Mouse (Mus musculus) heart, embryonic 14.5 days (tissue): ENCODE results near the gene Il17rd. TPM values are rescaled to one million over a fixed set of nuclear protein-coding genes. Genes with fewer than 3 reads are reported as not detected.

Experiments used
- ATAC-seq: fragments of 200-750 bp; cut with Nextera tagmentation; 2 replicates; pipeline ENCODE4 v1.8.0; 2017; ENCODE audit warnings: low read depth, moderate TSS enrichment; ENCODE audit not compliant: insufficient number of reproducible peaks, insufficient read depth, low FRiP score
- H3K27ac ChIP-seq, 2 experiments: fragments of 200-500 bp in 1 of 2; fragments of 300-500 bp in 1 of 2; sonication (generic) in 1 of 2; replicated peaks in 1 of 2; 2 replicates each; pipeline ENCODE4 v1.5.1; 2012 to 2014; ENCODE audit warnings: low read depth in 2 of 2, low read length in 2 of 2, control low read depth in 1 of 2, mild to moderate bottlenecking in 1 of 2, mixed read lengths in 1 of 2; ENCODE audit not compliant: control insufficient read depth in 1 of 2, insufficient read depth in 1 of 2
- H3K27me3 ChIP-seq: fragments of 300-500 bp; sonication (generic); 2 replicates; pipeline ENCODE4 v1.6.1; 2014; ENCODE audit warnings: mild to moderate bottlenecking, low read length, control low read depth; ENCODE audit not compliant: control insufficient read depth, insufficient read depth
- H3K36me3 ChIP-seq: fragments of 300-500 bp; sonication (generic); 2 replicates; pipeline ENCODE4 v1.6.1; 2014; ENCODE audit warnings: mild to moderate bottlenecking, control low read depth, low read length, mixed read lengths; ENCODE audit not compliant: control insufficient read depth, insufficient read depth
- H3K4me1 ChIP-seq, 2 experiments: fragments of 200-500 bp in 1 of 2; fragments of 300-500 bp in 1 of 2; sonication (generic) in 1 of 2; 2 replicates each; pipeline ENCODE4 v1.6.1; 2012 to 2014; ENCODE audit warnings: low read length in 2 of 2, control low read depth in 1 of 2, mixed read lengths in 1 of 2; ENCODE audit not compliant: control insufficient read depth in 2 of 2, insufficient read depth in 2 of 2
- H3K4me2 ChIP-seq: fragments of 300-500 bp; sonication (generic); 2 replicates; pipeline ENCODE4 v1.6.1; 2014; ENCODE audit warnings: mild to moderate bottlenecking, low read length
- H3K4me3 ChIP-seq, 2 experiments: fragments of 200-500 bp in 1 of 2; fragments of 300-500 bp in 1 of 2; sonication (generic) in 1 of 2; 2 replicates each; pipeline ENCODE4 v1.5.1; 2012 to 2014; ENCODE audit warnings: low read length in 2 of 2, mild to moderate bottlenecking in 2 of 2, control low read depth in 1 of 2, low read depth in 1 of 2, moderate library complexity in 1 of 2; ENCODE audit not compliant: control insufficient read depth in 1 of 2, insufficient read depth in 1 of 2
- H3K9ac ChIP-seq: fragments of 300-500 bp; sonication (generic); 2 replicates; pipeline ENCODE4 v1.6.1; 2014; ENCODE audit warnings: mild to moderate bottlenecking, low read length
- H3K9me3 ChIP-seq: fragments of 300-500 bp; sonication (generic); 2 replicates; pipeline ENCODE4 v1.6.1; 2016; ENCODE audit warnings: low read length, control low read depth; ENCODE audit not compliant: control insufficient read depth
- WGBS: fragments of 180-500 bp; shearing (Covaris S2); extraction: QIAGEN DNeasy Blood & Tissue Kit; methylation state at CpG from one replicate; pipeline ENCODE4 v1.1.7; 2014; 5-methylcytosine and 5-hydroxymethylcytosine counted together
- polyA plus RNA-seq: library from polyadenylated mRNA; unstranded; fragments of >200 nt; fragmentation: Nextera tagmentation; extraction: Ambion mirVana; gene quantifications from 2 replicates; pipeline ENCODE4 v1.2.1, GENCODE M21; 2014

The Il17rd gene
- polyA plus RNA-seq, 1 experiment from 2014 or later: 1.5 TPM

DNA sequence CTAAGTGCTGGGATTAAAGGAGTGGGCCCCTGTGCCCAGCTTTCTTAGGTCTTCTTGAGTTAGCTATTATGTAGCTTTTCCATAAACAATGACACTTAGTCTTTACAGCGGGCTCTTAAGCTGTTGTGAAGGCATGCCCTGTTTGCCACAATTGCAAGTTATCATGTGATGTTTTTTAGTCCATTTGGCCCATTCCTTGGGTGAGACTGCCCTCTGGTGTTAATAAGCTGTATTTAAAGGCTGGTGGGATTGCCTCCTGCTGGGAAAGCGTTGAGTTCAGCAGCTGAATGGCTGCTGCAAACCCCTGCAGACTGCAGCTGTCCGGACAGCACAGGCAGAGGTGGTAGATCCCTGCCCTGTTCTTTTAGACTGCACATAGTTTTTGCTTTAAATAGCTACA, 58.0 kb downstream of the Il17rd start:
- Histone ChIP-seq H3K9ac (no peak overlapping the region), H3K36me3 (peaks cover 24% of the 10 kb centered on the region), H3K4me2 (no peak overlapping the region), H3K4me1 (no peaks in the 10 kb centered on the region), H3K27me3 (no peaks in the 10 kb centered on the region), H3K4me3 (no peak overlapping the region), H3K27ac (no peak overlapping the region), H3K9me3 (no peaks in the 10 kb centered on the region)
- ATAC-seq: no peak
- WGBS: 26% methylated on average over 3 of the region's 3 CpGs

DNA sequence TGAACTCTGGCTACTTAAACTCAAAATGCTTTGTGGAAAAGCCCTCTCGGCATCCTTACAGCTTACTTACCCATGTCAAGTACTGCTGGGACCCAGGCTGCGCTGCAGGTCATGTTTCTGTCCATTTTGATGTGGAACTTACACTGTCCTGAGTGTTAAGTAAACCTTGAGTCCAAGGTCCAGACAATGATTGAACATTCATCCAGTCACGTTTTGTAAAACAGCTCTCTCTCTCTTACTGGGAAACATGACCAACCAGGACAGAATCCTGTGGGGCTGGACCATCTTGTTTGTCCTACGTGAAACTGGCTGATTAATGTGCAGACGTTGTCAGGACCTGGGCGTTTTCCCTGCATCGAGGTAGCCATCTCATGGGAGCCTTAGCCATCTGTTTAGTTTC, 63.0 kb downstream of the Il17rd start:
- peaks cover 19% of the 10 kb centered on the region for H3K36me3 ChIP-seq
- no peak for ATAC-seq
- no peak overlapping the region for H3K9ac ChIP-seq
- H3K27ac ChIP-seq: no peak overlapping the region
- H3K27me3 ChIP-seq: no peaks in the 10 kb centered on the region
- peaks cover 5 to 6% of the 10 kb centered on the region in 2 experiments; a peak in 2 of 4 replicates for H3K4me1 ChIP-seq
- WGBS: 50% methylated on average over 7 of the region's 7 CpGs
- no peak overlapping the region for H3K4me3 ChIP-seq
- H3K9me3 ChIP-seq: no peaks in the 10 kb centered on the region
- H3K4me2 ChIP-seq: no peak overlapping the region

- no peak overlapping the region for H3K4me3 ChIP-seq
- H3K9me3 ChIP-seq: no peaks in the 10 kb centered on the region
- no peak for ATAC-seq
- H3K4me2 ChIP-seq: no peak overlapping the region
- H3K4me1 ChIP-seq: peaks cover 5 to 6% of the 10 kb centered on the region in 2 experiments; a peak in 2 of 4 replicates
- H3K27ac ChIP-seq: no peak overlapping the region
- 68% methylated on average over 6 of the region's 6 CpGs for WGBS
- H3K36me3 ChIP-seq: peaks cover 19% of the 10 kb centered on the region
- H3K9ac ChIP-seq: no peak overlapping the region
- no peaks in the 10 kb centered on the region for H3K27me3 ChIP-seq
These were observed 64.0 kb downstream of the Il17rd start for GRCm38 (mm10) chr14:27102720-27103119.

GRCm38 (mm10) chr14:27105731-27106457, 67.2 kb downstream of the Il17rd start:
- peaks cover 4% of the 10 kb centered on the region; the same call in 1 of the 2 replicates for H3K36me3 ChIP-seq
- no peak overlapping the region for H3K4me3 ChIP-seq
- peaks cover 7 to 12% of the 10 kb centered on the region in 2 experiments; a peak in 3 of 4 replicates for H3K4me1 ChIP-seq
- no peaks in the 10 kb centered on the region for H3K9me3 ChIP-seq
- WGBS: 65% methylated on average over 12 of the region's 12 CpGs
- ATAC-seq: no peak
- H3K4me2 ChIP-seq: no peak overlapping the region
- H3K27ac ChIP-seq: no peak overlapping the region
- no peak overlapping the region for H3K9ac ChIP-seq
- H3K27me3 ChIP-seq: no peaks in the 10 kb centered on the region

DNA sequence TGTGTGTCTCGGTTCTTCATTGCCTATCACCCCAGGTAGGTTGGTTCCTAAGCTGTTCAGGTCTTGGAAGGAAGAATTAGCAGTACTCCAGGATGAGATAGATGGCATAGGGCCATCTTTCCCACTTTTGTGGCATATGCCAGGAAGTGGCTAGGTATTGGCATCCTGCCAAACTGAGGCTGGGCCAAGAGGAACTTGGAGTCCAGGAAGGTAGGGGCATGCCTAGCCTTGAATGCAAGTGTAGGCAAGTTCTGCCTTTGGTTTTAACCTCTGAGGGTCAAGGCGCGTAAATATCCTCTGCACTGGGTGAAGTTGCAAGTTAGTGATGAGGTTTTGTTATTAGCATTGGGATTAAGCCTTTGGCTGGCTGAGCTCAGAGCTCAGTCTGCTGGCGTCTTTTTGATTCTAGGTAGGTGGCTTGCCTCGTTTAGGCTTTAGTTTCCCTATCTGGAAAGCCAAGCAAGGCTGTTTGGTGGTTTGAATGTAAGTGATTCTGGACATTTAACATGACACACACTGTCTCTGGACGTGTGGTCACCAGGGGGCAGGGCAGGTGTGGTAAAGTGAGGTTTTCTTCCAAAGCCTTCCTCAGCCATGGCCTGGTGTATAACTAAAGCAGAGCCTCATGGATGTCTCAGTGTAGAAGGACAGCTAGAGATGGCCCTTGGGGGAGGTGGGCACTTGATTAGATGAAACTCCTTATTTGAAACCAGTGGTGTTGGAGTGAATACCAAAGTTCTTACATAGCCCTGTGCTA, 70.2 kb downstream of the Il17rd start:
- no peaks in the 10 kb centered on the region for H3K27me3 ChIP-seq

GRCm38 (mm10) chr14:27114362-27115274, 75.9 kb downstream of the Il17rd start, which contains the start of gene Arhgef3:
Arhgef3 (plus strand) TSS chr14:27114899.
- Histone ChIP-seq H3K4me2 (peak within 1 kb of the TSS; percentile 93), H3K4me1 (peaks cover 2 to 12% of the 10 kb centered on the region in 2 experiments; a peak in 3 of 4 replicates), H3K27me3 (no peaks in the 10 kb centered on the region), H3K9me3 (no peaks in the 10 kb centered on the region), H3K4me3 (peak within 1 kb of the TSS; percentile 59 to 87), H3K27ac (0 out of 4 replicates have a peak within 1 kb of the TSS, but pooled peaks of 1 of the 2 experiments have one; percentile 15), H3K9ac (peak within 1 kb of the TSS; percentile 68), H3K36me3 (no peaks in the 10 kb centered on the region)
- under 1% methylated on average over 58 of the region's 58 CpGs for WGBS
- ATAC-seq: peak; percentile 80

More for the DNA sequence above, 70.2 kb downstream of the Il17rd start:
- no peak for ATAC-seq
- WGBS: 72% methylated on average over 6 of the region's 6 CpGs
- no peaks in the 10 kb centered on the region for H3K9me3 ChIP-seq
- peaks cover 7 to 12% of the 10 kb centered on the region in 2 experiments; a peak in 3 of 4 replicates for H3K4me1 ChIP-seq
- no peaks in the 10 kb centered on the region for H3K36me3 ChIP-seq
- no peak overlapping the region for H3K4me3 ChIP-seq
- no peak overlapping the region for H3K9ac ChIP-seq
- no peak overlapping the region for H3K27ac ChIP-seq
- H3K4me2 ChIP-seq: no peak overlapping the region

GRCm38 (mm10) chr14:27115275-27115660, 76.5 kb downstream of the Il17rd start:
- Histone ChIP-seq H3K4me1 (peaks cover 2 to 12% of the 10 kb centered on the region in 2 experiments; a peak in 3 of 4 replicates), H3K27me3 (no peaks in the 10 kb centered on the region), H3K4me2 (peak overlapping the region; percentile 93), H3K27ac (no peak overlapping the region), H3K4me3 (peak overlapping the region; percentile 59 to 87), H3K9me3 (no peaks in the 10 kb centered on the region), H3K9ac (peak overlapping the region; percentile 68), H3K36me3 (no peaks in the 10 kb centered on the region)
- WGBS: 19% methylated on average over 11 of the region's 11 CpGs
- ATAC-seq: no peak
